Mouse (Mus musculus) heart, embryonic 13.5 days (tissue): ENCODE measurements around the gene Cblc. TPM values are rescaled to one million over a fixed set of nuclear protein-coding genes. Genes with fewer than 3 reads are reported as not detected.

Experiments used
- ATAC-seq: fragments of 200-750 bp; cut with Nextera tagmentation; 2 replicates; pipeline ENCODE4 v1.8.0; 2017; ENCODE audit warnings: moderate TSS enrichment; ENCODE audit not compliant: insufficient number of reproducible peaks, low FRiP score, low TSS enrichment; ENCODE audit errors: extremely low read depth
- H3K27ac ChIP-seq: fragments of 300-500 bp; sonication (generic); replicated peaks from 2 replicates; pipeline ENCODE4 v1.5.1; 2015; ENCODE audit warnings: moderate library complexity, mild to moderate bottlenecking, inconsistent platforms
- H3K27me3 ChIP-seq: fragments of 300-500 bp; sonication (generic); replicated peaks from 2 replicates; pipeline ENCODE4 v1.6.1; 2015; ENCODE audit warnings: mild to moderate bottlenecking, inconsistent platforms
- H3K36me3 ChIP-seq: fragments of 300-500 bp; sonication (generic); 2 replicates; pipeline ENCODE4 v1.6.1; 2015; ENCODE audit warnings: mild to moderate bottlenecking, inconsistent platforms
- H3K4me1 ChIP-seq: fragments of 300-500 bp; sonication (generic); 2 replicates; pipeline ENCODE4 v1.6.1; 2015; ENCODE audit warnings: inconsistent platforms
- H3K4me2 ChIP-seq: fragments of 300-500 bp; sonication (generic); 2 replicates; pipeline ENCODE4 v1.6.1; 2015; ENCODE audit warnings: inconsistent platforms, mild to moderate bottlenecking, moderate library complexity
- H3K4me3 ChIP-seq: fragments of 300-500 bp; sonication (generic); 2 replicates; pipeline ENCODE4 v1.5.1; 2015; ENCODE audit warnings: moderate library complexity, mild to moderate bottlenecking, inconsistent platforms
- H3K9ac ChIP-seq: fragments of 300-500 bp; sonication (generic); 2 replicates; pipeline ENCODE4 v1.6.1; 2015; ENCODE audit warnings: inconsistent platforms, mild to moderate bottlenecking, moderate library complexity
- H3K9me3 ChIP-seq: fragments of 300-500 bp; sonication (generic); 2 replicates; pipeline ENCODE4 v1.6.1; 2016; ENCODE audit warnings: inconsistent platforms
- WGBS: fragments of 180-500 bp; shearing (Covaris S2); methylation state at CpG from one replicate; pipeline ENCODE4 v1.1.7; 2015; ENCODE audit warnings: mixed read lengths; 5-methylcytosine and 5-hydroxymethylcytosine counted together
- polyA plus RNA-seq: library from polyadenylated mRNA; unstranded; fragments of >200 nt; fragmentation: Nextera tagmentation; extraction: Ambion mirVana; gene quantifications from 2 replicates; pipeline ENCODE4 v1.2.1, GENCODE M21; 2015

The Cblc gene
- polyA plus RNA-seq, 1 experiment from 2014 or later: 0.59 TPM

DNA sequence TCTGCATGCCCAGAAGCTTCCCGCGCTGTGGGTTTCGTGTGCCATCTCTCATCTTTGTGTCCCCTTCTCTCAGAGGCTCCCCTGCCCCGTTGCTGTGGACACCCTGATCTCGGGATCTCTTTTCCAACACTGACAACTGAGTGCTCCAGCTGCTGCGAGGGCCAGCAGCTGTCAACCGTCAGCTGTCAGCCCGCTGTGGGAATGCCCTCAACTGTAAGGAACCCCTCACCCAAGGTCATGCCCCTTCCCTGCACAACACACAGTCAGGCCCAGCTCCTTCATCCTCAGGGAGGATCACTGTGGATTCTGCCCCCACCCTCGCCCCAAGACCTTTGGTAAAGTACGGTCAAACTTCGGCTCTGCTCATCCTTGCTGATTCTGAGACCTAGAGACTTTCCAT lies 34.3 kb downstream of the Cblc start:
- no peaks in the 10 kb centered on the region for H3K9me3 ChIP-seq
- 0 out of 2 replicates have a peak, but pooled peaks have one; percentile 29 for ATAC-seq
- H3K9ac ChIP-seq: peak overlapping the region; percentile 69
- no peak overlapping the region for H3K4me2 ChIP-seq
- peaks cover 41% of the 10 kb centered on the region for H3K4me1 ChIP-seq
- WGBS: 35% methylated on average over 11 of the region's 11 CpGs
- H3K4me3 ChIP-seq: no peak overlapping the region
- H3K27me3 ChIP-seq: no peaks in the 10 kb centered on the region
- H3K36me3 ChIP-seq: peaks cover 96% of the 10 kb centered on the region
- peak overlapping the region; percentile 76 for H3K27ac ChIP-seq

DNA sequence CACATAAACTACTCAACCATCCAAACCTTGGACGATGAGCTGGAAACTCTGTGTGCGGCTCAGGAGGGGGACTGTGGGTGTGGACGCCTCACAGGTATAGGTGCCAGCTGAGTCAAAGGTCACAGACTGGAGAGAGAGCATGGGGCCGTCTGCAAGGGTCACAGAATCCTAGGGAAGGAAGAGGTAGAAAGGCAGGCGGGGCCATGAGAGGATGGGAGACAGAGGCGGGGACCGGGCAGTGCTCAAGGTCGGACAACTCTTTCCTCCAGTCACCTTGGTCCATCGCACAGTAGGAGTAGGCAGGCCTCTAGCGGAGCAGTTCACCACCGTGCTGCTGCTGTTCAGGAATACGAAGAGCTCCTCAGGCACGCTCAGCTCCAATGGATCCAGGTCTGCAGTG lies 36.6 kb downstream of the Cblc start:
- ATAC-seq: no peak
- Histone ChIP-seq H3K4me3 (no peak overlapping the region), H3K27ac (peak overlapping the region; percentile 82), H3K9ac (peak overlapping the region; percentile 1; the same call in 1 of the 2 replicates), H3K4me2 (0 out of 2 replicates have a peak overlapping the region, but pooled peaks have one; percentile 11), H3K36me3 (peaks cover 73% of the 10 kb centered on the region), H3K9me3 (no peaks in the 10 kb centered on the region), H3K4me1 (peaks cover 64% of the 10 kb centered on the region), H3K27me3 (no peaks in the 10 kb centered on the region)
- 63% methylated on average over 13 of the region's 13 CpGs for whole genome bisulfite sequencing

DNA sequence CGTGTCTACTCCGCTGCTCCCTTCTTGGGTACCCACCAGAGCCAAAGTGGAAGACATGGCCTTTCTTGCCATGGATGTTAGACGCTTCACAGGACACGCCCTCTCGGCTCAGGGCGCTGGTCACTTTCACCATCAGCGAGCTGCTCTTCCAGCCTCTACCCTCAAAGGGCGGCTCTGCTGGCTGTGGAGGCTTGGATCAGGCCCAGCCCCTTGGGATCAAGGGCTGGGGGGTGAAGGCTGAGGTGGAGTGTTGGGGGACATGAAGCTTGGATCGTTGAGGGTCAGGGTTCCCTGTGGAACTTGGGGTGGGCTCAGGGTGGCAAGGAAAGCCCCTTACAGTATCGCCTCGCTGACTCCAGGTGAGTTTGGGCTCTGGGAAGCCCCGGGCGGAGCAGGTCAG lies 38.0 kb downstream of the Cblc start:
- Histone ChIP-seq H3K27me3 (no peaks in the 10 kb centered on the region), H3K9ac (no peak overlapping the region), H3K4me3 (no peak overlapping the region), H3K27ac (0 out of 2 replicates have a peak overlapping the region, but pooled peaks have one; percentile 0), H3K4me2 (no peak overlapping the region), H3K9me3 (no peaks in the 10 kb centered on the region), H3K4me1 (peaks cover 76% of the 10 kb centered on the region), H3K36me3 (peaks cover 59% of the 10 kb centered on the region)
- no peak for ATAC-seq
- 79% methylated on average over 13 of the region's 13 CpGs for WGBS

DNA sequence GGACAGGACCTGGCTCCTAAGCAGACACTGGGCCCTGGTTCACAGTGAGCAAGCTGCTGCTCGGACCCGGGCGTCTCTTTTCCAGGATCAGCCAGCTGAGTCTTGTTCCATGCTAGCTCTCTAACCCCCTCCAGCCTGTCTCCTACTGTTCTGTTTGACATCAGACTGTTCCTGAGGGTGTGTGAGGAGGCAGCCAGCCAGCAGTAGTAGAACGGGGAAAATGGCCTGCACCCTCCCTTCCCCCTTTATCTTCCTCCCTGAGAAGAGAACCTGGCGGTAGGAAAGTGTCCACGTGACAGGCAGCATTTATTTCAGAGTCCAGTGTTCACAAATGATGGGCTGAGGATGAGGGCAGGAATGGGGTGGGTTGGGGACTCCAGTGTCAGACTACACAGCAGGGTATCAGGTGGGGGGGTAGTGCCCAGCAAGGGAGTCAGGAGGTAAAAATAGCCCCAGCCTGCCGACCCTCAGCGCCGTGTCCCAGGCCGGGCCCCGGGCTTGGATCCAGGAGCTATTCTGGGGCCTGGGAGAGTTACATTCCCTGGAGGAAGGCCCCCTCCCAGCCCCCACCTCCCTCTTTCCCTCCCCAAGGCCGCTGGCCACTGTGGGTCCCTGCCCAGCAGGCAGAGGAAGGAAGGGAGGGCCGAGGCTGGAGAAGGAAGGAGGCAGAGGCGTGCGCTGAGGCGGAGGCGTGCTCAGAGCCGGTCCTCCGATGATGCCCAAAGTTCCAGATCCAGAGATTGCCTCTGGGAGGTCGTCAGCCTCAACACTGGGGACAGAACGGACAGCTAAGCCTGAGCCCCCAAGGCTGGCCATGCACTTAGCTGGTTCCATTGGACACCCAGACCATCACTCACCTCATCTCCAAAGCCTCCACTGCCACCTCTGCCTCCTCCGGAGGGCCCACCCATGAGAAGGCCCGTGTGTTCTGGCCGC lies 40.5 kb downstream of the Cblc start:
- peaks cover 68% of the 10 kb centered on the region for H3K4me1 ChIP-seq
- H3K36me3 ChIP-seq: peaks cover 36% of the 10 kb centered on the region
- WGBS: 23% methylated on average over 24 of the region's 24 CpGs
- H3K4me3 ChIP-seq: peak overlapping the region; percentile 25
- peak overlapping the region; percentile 73 for H3K9ac ChIP-seq
- H3K27ac ChIP-seq: peak overlapping the region; percentile 99
- ATAC-seq: peak; percentile 75
- H3K4me2 ChIP-seq: peak overlapping the region; percentile 52
- H3K9me3 ChIP-seq: no peaks in the 10 kb centered on the region
- no peaks in the 10 kb centered on the region for H3K27me3 ChIP-seq

DNA sequence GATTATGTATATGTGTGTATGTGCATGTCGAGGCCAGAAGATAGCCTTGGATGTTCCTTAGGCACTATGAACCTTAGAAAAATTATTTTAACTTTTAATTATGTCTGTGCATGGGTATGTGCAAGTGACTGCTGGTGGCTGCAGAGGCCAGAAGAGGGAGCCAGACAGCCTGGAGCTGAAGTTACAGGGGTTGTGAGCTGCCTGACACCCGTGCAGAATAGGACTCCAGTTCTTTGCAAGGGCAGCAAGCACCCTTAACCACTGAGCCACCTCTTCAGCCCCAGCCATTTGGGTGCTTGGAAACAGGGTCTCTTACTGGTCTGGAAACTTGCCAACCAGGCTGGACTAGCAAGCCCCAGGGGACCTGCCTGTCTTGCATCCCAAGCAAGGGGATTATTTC lies 41.6 kb downstream of the Cblc start:
- WGBS: 81% methylated on average over 2 of the region's 2 CpGs
- H3K27ac ChIP-seq: peak overlapping the region; percentile 99
- H3K9ac ChIP-seq: peak overlapping the region; percentile 73
- peak overlapping the region; percentile 52 for H3K4me2 ChIP-seq
- H3K4me1 ChIP-seq: peaks cover 66% of the 10 kb centered on the region
- ATAC-seq: no peak
- no peaks in the 10 kb centered on the region for H3K9me3 ChIP-seq
- H3K27me3 ChIP-seq: no peaks in the 10 kb centered on the region
- no peak overlapping the region for H3K4me3 ChIP-seq
- H3K36me3 ChIP-seq: peaks cover 25% of the 10 kb centered on the region

DNA sequence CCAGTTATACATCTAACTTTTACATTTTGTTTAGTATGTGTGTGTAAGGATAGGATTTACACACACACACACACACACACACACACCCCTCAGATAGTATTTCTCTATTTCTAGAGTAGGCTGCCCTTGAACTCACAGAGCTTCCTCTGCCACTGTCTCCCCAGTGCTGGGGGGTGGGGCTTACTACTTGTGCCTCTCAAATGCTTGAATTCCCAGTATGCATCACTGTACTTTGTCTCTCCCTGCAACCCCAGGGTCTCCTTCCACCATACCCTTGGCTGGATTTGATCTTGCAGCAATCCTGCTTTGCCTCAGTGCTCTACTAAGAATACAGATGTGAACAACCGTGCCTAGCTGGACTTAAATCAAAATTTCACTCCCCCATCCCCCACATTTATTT lies 42.5 kb downstream of the Cblc start:
- Histone ChIP-seq H3K4me1 (peaks cover 59% of the 10 kb centered on the region), H3K4me3 (no peak overlapping the region), H3K4me2 (no peak overlapping the region), H3K27me3 (no peaks in the 10 kb centered on the region), H3K27ac (peak overlapping the region; percentile 99), H3K9me3 (no peaks in the 10 kb centered on the region), H3K36me3 (peaks cover 15% of the 10 kb centered on the region), H3K9ac (peak overlapping the region; percentile 50; the same call in 1 of the 2 replicates)
- WGBS: 77% methylated on average over 1 of the region's 1 CpGs
- ATAC-seq: no peak

DNA sequence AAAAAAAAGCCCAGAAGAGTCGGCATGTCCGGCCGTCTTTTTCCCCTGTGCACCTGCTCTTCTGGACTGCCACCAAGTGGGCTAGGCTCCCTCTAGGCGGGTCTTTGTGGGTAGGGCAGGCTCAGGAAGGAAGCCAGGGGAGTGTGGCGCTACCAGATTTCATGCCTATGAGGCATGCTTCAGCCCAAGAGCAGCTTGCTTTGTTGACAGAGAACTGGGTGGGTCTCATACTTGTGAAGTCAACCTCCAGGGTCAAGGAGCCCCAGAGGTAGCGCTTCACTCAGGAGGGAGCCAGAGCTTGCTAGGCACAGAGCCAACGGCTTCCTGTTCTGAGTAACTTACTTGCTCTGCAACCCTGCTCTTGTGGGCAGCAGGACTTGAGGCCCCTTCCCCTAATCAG lies 43.0 kb downstream of the Cblc start:
- Histone ChIP-seq H3K4me2 (no peak overlapping the region), H3K4me1 (peaks cover 54% of the 10 kb centered on the region), H3K27me3 (no peaks in the 10 kb centered on the region), H3K36me3 (peaks cover 11% of the 10 kb centered on the region), H3K4me3 (no peak overlapping the region), H3K9me3 (no peaks in the 10 kb centered on the region), H3K9ac (peak overlapping the region; percentile 50; the same call in 1 of the 2 replicates), H3K27ac (peak overlapping the region; percentile 99)
- WGBS: 62% methylated on average over 7 of the region's 7 CpGs
- no peak for ATAC-seq

DNA sequence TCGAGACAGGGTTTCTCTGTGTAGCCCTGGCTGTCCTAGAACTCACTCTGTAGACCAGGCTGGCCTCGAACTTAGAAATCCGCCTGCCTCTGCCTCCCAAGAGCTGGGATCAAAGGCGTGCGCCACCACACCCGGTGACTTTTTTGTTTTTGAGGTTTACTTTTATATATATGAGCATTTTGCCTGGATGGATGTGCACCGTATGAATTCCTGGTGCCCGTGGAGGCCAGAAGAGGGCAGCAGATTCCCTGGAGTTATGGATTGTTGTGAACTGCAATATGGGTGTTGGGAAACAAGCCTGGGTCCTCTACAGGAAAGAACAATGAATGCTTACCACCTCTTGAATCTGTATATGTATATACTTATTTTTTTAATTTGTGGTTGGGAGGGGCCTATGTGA lies 44.0 kb downstream of the Cblc start:
- ATAC-seq: no peak
- no peaks in the 10 kb centered on the region for H3K27me3 ChIP-seq
- H3K9me3 ChIP-seq: no peaks in the 10 kb centered on the region
- no peak overlapping the region for H3K4me3 ChIP-seq
- no peak overlapping the region for H3K27ac ChIP-seq
- peaks cover 1% of the 10 kb centered on the region for H3K36me3 ChIP-seq
- no peak overlapping the region for H3K9ac ChIP-seq
- 69% methylated on average over 8 of the region's 8 CpGs for WGBS
- H3K4me2 ChIP-seq: no peak overlapping the region
- H3K4me1 ChIP-seq: peaks cover 61% of the 10 kb centered on the region

DNA sequence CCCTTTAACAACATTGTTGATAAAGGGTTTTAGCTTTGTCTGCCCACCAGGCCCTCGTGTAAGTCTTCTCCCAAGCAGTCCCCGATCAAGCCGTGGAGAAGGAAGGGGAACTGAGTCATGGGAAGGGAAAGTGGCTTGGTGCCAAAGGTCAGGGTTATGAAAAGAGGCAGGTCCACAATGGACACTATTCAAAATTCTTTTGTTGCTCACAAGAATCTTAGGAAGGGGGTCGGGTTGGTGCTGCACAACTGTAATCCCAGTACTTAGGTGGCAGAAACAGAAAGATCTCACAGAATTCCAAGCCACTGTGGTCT lies 45.6 kb downstream of the Cblc start:
- Histone ChIP-seq H3K4me3 (no peak overlapping the region), H3K4me2 (peak overlapping the region; percentile 91; the same call in 1 of the 2 replicates), H3K27ac (peak overlapping the region; percentile 80), H3K9ac (peak overlapping the region; percentile 77; the same call in 1 of the 2 replicates), H3K4me1 (peaks cover 65% of the 10 kb centered on the region), H3K36me3 (no peaks in the 10 kb centered on the region), H3K9me3 (no peaks in the 10 kb centered on the region), H3K27me3 (no peaks in the 10 kb centered on the region)
- no peak for ATAC-seq
- WGBS: 36% methylated on average over 4 of the region's 4 CpGs

DNA sequence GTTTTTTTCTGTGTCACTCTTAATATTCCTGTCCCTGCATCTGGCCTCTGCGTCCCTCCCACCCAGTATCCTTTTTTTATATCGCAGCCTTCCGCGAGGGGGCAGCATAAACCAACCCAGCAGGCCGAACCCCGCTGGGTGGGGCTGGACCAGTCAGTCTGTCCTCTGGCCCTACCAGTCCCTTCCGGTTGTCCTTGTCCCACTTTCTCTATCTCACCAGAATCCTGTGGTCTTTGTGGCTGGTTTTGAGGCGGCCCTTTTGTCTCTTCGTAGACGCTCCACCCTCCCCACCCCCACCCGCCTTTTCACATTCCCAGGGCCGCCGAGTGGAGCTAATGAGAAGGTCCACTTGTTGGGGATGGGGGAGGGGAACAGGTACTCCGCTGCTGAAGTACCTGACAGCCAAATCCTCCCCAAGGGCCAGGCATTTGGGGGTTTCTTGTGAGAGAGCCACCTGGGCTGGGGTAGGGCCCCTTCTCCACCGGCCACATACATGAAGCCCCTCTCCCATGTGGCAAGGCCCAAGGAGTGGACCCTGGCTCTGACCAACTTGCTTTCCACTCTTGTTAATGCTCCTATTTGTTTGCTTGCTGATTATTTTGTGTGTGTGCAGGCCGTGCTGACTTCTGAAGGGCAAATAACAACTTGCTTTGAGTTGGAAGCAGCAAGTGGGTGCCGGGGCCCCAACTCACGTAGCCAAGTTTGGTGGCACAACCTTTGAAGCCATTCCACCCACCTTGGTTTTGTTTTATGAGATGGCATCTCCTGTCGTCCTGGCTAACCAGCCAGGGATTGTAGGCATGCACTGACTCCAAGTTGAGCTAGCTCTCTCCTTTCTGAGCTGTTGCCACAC lies 46.2 kb downstream of the Cblc start, which contains the start of gene Nectin2:
Gene Nectin2 (minus strand): TSS at position 267 of the 853 bp plus-strand sequence.
- peak within 1 kb of the TSS; percentile 96 for H3K9ac ChIP-seq
- no peaks in the 10 kb centered on the region for H3K9me3 ChIP-seq
- peak within 1 kb of the TSS; percentile 91 for H3K4me2 ChIP-seq
- peak within 1 kb of the TSS; percentile 93 for H3K27ac ChIP-seq
- peaks cover 3% of the 10 kb centered on the region; the same call in 1 of the 2 replicates for H3K36me3 ChIP-seq
- peak within 1 kb of the TSS; percentile 84 for H3K4me3 ChIP-seq
- peak; percentile 55 for ATAC-seq
- peaks cover 65% of the 10 kb centered on the region for H3K4me1 ChIP-seq
- no peaks in the 10 kb centered on the region for H3K27me3 ChIP-seq
- WGBS: 16% methylated on average over 19 of the region's 19 CpGs
